Mouse (Mus musculus) cerebellum, adult 9-11 months (tissue): Measurements from ENCODE around the gene Sept3.
"Not testable (repeated sequence)": the region's sequence is repeated elsewhere in the genome, so short reads cannot be mapped to it uniquely, and the experiment has no call there.

ENCODE experiments used
- DNase-seq: peaks from one replicate; pipeline ENCODE4 v3.0.0; 2022

Gene Sept3

GRCm38 (mm10) chr15:82274593-82274926 lies at the start of gene Sept3:
Gene Sept3 (plus strand): TSS chr15:82274893.
- DNase-seq: no peak

- DNase-seq: peak; percentile 30
Observed at GRCm38 (mm10) chr15:82225769-82226168, 48.9 kb upstream of the Sept3 start.

GRCm38 (mm10) chr15:82229542-82230045 lies 45.1 kb upstream of the Sept3 start:
- no peak for DNase-seq

DNA sequence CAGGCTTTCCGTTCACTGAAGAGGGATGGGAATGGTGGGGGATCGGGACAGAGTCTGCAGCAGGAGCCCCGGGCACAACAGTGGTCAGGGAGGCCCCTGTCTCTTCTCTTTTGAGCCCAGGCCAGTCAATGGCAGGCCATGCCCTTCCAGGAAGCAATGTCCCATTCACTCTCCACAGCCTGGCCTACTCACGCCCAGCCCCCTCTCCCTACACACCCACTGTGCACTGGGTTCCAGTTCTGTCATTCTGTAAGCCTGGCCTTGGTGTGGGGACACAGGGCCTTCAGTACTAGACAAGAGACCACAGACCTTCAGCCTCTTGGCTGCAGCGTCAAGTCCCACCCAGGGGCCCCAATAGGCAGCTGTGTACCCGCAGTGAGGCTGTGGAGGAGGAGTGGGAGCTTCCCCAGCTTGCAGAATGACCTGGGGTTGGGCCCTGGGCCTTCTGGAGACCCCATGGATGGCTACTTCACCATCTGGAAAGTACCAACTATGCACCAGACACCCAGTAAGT lies 44.5 kb upstream of the Sept3 start:
- DNase-seq: peak; percentile 35

DNA sequence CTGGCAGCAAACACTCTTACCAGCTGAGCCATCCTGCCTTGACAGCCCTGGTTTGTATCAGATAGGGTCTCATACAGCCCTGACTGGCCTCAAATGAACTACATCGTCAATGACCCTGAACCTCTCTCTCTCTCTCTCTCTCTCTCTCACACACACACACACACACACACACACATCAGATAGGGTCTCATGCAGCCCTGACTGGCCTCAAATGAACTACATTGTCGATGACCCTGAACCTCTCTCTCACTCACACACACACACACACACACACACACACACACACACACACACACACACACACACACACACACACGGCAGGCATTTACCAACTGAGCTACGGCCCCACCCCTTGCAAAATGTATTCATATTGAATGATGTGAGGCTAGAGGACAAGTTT lies 43.6 kb upstream of the Sept3 start:
- no peak for DNase-seq

GRCm38 (mm10) chr15:82231591-82232378 lies 42.9 kb upstream of the Sept3 start:
- peak; percentile 94 for DNase-seq

DNA sequence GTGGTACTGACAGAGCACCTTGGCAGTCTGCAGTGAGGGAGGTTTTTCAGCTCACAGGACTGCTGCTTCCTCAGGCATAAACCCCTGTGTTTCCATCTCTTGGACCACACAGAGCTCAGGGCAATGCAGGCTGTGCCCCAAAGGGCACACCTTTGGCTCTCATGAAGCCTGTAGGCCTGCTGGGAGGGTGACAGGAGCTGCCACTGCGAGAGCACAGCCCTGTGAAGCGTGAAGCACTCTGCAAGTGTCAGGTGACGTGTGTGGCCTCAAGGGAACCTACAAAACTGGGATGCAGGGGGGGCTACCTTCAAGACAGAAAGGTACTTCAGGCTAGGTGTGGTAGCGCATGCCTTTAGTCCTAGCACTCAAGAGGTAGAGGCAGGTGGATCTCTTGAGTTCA lies 42.0 kb upstream of the Sept3 start:
- DNase-seq: no peak

DNA sequence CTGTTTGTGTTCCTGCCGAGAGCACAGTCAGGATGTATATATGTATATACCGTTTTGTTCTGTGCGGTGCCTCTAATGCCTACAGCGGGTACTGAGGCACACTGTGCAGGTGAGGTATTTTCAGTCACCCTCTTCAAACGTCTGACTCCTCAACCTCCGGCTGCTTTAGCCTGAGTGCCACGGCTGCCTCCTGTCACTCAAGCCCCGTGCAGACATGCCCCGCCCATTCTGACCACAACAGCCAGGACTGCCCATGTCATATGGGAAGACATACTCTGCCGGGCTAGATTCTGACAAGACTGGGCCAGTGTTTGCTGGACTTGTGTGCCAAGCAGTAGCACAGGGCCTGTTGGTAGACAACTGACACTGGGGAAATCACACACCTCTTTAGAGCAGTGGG lies 39.0 kb upstream of the Sept3 start:
- DNase-seq: no peak

- DNase-seq: peak; percentile 90
Observed at GRCm38 (mm10) chr15:82236565-82236964, 38.1 kb upstream of the Sept3 start.

DNA sequence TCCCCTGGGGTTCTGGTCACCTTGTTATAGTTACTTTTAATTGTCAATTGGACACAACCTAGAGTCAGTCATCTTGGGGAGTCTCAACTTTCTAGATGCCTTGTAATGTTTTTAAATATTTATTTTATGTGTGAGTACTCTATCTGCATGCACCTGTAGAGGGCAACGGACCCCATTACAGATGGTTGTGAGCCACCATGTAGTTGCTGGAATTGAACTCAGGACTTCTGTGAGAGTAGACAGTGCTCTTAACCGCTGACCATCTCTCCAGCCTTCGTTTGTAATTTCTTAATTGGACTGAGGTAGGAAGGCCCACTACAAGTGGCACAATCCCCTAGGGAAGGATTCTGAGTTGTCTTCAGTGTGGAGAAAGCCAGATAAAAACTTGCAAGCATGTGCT lies 31.4 kb upstream of the Sept3 start:
- no peak for DNase-seq

- no peak for DNase-seq
Observed at GRCm38 (mm10) chr15:82243742-82244114, 31.0 kb upstream of the Sept3 start.

DNA sequence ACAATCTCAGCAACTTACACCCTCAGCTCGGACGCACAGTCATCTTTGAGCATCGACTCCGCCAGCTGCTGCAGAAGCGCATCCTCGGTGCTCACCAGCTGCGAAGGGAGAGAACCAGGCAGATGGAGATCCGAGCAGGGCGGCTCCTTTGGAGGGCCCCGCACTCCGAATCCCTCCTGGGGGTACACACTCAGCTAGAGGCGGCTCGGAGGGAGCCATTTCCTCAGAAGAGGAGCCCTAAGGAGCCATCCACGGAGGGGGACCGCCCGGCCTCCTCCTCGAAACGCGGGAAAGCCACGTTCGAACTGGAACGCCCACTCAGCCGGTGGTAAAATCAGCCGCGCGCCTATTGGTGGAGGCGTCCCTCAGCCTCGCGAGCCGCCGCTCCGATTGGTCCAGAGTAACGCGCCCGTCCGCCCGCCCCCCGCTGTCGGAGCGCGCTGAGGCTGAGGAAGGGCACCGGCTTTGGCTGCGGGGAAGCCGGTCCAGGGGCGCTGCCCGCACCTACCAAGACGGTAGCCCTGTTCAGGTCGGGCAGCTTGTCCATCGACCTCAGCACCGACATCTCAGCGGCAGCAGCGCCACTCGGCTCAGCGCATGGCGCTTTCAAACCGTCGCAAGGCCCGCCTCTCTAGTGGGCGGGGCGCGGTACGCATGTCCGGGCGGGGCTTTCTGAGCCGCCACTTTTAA lies 30.4 kb upstream of the Sept3 start, which contains the start of gene Cenpm:
Gene Cenpm (minus strand): TSS at position 634 of the 690 bp plus-strand sequence.
- DNase-seq: peak; percentile 91

GRCm38 (mm10) chr15:82244805-82245161 lies 29.9 kb upstream of the Sept3 start:
- not testable (repeated sequence) for DNase-seq

GRCm38 (mm10) chr15:82247131-82247776 lies 27.4 kb upstream of the Sept3 start:
- DNase-seq: no peak

DNA sequence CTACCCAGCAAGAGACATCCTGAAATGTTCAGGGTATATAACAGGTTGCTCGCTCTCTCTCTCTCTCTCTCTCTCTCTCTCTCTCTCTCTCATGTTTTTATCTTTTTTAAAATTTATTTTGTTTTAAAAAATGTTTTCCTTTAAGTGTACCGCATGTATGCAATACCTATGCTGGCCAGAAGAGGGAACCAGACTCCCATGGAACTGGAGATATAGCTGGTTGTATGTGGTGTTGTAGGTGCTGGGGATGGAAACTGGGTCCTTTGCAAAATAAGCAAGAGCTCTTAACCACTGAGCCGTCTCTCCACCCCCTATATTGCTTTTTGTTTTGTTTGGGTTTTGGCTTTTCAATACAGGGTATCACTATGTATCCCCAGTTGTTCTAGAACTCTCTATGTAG lies 23.1 kb upstream of the Sept3 start:
- no peak for DNase-seq

DNA sequence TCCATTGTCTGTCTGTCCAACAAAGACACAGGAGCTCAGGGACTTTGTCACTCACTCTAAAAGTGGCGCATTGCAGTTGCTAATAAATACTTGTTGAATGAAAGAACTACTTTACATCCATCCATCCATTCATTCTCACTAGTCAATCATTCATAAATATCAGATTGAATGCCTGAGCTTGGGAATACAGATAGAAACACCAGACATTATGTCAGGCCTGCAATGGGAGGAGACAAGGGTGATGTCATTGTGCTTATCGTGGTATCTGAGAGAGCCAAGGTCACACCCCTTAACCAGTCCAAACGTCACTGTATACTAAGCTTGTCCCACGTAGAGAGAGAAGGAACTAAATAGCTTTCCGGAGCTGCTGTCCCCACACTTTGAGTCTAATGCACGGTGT lies 22.6 kb upstream of the Sept3 start, which contains the start of gene 1500009C09Rik:
Gene 1500009C09Rik (plus strand): TSS at position 301 of the 400 bp plus-strand sequence.
- no peak for DNase-seq

DNA sequence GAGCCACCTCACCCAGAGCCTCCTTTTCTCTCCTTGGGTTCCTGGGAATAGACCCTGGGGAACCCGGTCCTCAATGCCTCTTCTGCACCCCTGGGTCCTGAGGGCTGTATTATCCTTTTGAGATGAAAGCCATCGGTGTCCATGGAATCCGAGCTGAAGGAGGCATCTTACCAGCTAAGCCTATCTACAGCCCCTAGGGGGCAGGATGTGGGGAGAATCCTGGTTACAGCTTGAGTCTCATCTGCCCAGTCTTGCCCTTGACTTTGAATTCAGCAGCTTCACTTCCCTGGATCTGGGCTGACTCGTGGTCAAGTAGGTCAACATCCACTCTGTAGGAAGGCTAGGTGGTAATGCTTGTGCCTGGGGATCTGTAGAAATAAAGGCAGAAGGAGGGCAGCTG lies 19.4 kb upstream of the Sept3 start:
- peak; percentile 49 for DNase-seq

GRCm38 (mm10) chr15:82255944-82256383 lies 18.7 kb upstream of the Sept3 start:
- DNase-seq: peak; percentile 88

- peak; percentile 69 for DNase-seq
Observed at GRCm38 (mm10) chr15:82259510-82259909, 15.2 kb upstream of the Sept3 start.

DNA sequence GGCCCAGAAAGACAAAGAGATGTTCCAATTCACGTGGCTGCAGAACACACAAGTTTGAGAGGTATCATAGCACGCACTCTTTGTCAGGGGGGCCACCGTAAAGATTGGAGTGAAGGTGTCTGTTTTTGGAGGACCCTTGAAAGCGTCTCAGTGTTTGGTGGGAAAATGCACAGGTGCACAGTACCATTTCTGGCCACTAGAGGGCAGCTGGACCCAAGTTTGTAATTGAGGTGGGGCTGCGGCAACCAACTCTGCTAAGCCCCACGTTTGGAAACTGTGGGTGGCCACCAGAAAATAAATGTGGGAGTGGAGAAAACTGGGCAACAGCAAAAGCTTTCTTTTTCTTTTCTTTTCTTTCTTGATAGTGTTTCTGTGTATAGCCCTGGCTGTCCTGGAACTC lies 8.3 kb upstream of the Sept3 start:
- peak; percentile 65 for DNase-seq

DNA sequence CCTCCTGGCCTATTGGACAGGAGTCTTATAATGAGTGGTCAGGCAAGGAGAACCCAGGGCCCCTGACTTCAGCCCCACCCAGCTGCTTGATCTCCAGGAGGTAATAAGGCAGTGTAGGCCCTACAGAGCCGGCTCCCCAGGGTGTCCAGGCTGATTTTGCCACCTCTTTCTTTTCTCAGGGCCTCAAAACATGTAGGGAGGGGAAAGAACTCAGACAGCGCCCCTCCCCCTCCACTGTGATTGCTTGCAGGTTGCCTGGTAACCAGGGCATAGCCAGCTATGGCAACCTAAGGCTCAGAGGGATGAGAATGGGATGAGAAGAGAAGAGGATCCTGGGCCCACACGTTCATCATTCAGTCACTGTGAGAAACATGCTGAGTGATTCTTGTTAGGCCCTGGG lies 6.5 kb upstream of the Sept3 start:
- peak; percentile 56 for DNase-seq

- DNase-seq: peak; percentile 88
Observed at GRCm38 (mm10) chr15:82268783-82269182, 5.9 kb upstream of the Sept3 start.

GRCm38 (mm10) chr15:82271201-82271600 lies 3.5 kb upstream of the Sept3 start:
- peak; percentile 88 for DNase-seq
